Mouse (Mus musculus) limb, embryonic 10.5 days (tissue): ENCODE measurements at regions not wholly inside any gene's neighbourhood (a gene's known extent, or its start where the extent isn't known, plus 50 kb on each side); places are given as distances from the start of the nearest gene placed in this dataset.

ENCODE experiments used
- DNase-seq: peaks from one replicate; pipeline ENCODE4 v3.0.0-alpha.2; 2017; ENCODE audit warnings: low spot score
- H3K27ac ChIP-seq: fragments of 300-500 bp; sonication (generic); 2 replicates; pipeline ENCODE4 v1.5.1; 2016; ENCODE audit warnings: mild to moderate bottlenecking
- H3K27me3 ChIP-seq: fragments of 300-500 bp; sonication (generic); 2 replicates; pipeline ENCODE4 v1.6.1; 2016; ENCODE audit warnings: low read depth, mild to moderate bottlenecking; ENCODE audit not compliant: poor library complexity, severe bottlenecking
- H3K36me3 ChIP-seq: fragments of 300-500 bp; sonication (generic); 2 replicates; pipeline ENCODE4 v1.6.1; 2016; ENCODE audit warnings: mild to moderate bottlenecking, moderate library complexity
- H3K4me1 ChIP-seq: fragments of 300-500 bp; sonication (generic); 2 replicates; pipeline ENCODE4 v1.6.1; 2016
- H3K4me3 ChIP-seq: fragments of 300-500 bp; sonication (generic); 2 replicates; pipeline ENCODE4 v1.5.1; 2016; ENCODE audit warnings: mild to moderate bottlenecking, moderate library complexity
- H3K9me3 ChIP-seq: fragments of 300-500 bp; sonication (generic); replicated peaks from 2 replicates; pipeline ENCODE4 v1.6.1; 2016; ENCODE audit warnings: mild to moderate bottlenecking
- WGBS: fragments of 180-500 bp; shearing (Covaris S2); methylation state at CpG from one replicate; pipeline ENCODE4 v1.1.7; 2016; 5-methylcytosine and 5-hydroxymethylcytosine counted together

DNA sequence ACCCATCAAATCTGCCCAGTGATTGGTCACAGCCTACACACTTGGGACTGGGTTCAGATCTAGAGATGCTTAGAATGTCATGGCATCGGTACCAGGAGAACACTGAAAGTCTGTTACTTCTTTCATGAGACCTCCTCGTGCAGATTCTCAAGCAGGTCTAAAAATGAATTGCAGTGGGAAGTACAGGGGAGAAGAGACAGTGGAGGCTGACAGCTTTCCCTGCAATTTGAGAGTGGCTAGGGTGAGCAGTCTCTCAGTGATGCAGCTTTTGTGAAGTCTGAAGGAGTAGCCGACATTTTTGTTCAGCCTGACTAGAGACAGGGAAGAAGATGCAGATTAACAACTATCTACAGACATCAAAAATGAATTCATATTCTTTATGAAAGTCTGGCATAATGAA is 112.5 kb downstream of the Fam198b start:
- Histone ChIP-seq H3K27ac (no peak overlapping the region), H3K4me3 (no peak overlapping the region), H3K27me3 (no peaks in the 10 kb centered on the region), H3K4me1 (no peaks in the 10 kb centered on the region), H3K9me3 (no peaks in the 10 kb centered on the region), H3K36me3 (no peaks in the 10 kb centered on the region)
- 89% methylated on average over 3 of the region's 3 CpGs for WGBS
- DNase-seq, result no peak

DNA sequence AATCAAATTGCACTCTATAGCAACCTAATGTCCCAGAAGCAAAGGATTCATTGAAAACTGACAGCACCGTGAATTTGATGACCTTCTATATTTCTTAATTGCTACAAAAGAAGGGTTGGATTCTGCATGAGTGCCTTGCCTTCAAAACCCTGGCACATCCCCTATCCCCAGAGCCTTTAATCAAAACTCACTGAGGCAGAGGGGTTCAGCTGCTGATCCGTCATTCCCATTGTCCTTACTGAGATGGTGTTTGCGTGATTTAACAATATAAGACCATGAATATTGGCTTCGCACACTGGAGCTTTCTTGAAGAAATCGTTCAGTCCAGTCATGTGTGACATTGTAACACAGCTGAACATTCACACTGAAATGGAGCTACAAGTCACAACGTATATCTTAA is 118.0 kb downstream of the Fam198b start:
- 94% methylated on average over 6 of the region's 6 CpGs for whole genome bisulfite sequencing
- Histone ChIP-seq H3K4me1 (peaks cover 5% of the 10 kb centered on the region; the same call in 1 of the 2 replicates), H3K27me3 (no peaks in the 10 kb centered on the region), H3K36me3 (no peaks in the 10 kb centered on the region), H3K9me3 (no peaks in the 10 kb centered on the region), H3K4me3 (no peak overlapping the region), H3K27ac (no peak overlapping the region)
- no peak for DNase-seq

DNA sequence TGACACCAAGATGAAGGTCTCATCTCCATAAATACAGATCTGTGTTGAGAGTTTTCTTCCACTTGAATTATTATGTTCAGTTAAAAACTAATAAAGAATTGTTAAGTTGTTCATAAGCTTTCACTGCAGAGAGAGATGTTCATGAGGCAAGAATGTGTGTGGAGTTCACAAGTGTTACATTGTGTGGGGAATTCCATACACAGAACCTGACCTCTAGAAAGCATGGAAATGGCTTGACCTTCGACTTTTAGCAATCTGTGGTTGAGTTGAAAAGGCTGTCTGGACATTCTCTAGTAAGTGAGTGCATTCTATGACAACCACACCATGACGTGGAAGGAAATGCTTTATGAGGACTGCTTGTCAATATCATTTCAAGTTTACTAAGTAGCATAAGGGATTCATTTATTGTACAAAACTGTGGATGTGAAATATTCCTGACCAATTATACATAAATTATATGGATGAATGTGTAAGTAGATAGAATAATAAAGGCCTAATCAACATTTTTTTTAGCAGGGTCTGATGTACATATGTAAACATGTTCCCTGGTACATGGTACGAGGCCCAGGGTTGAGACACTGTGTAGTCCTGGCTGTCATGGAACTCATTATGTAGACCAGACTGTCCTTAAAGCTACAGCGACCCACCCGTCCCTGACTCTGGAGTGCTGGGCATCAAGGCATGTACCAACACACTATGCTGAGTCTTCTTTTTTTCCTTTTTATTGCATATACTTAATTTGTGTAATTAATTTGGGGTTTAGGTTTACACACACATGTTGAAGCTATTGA is 119.2 kb downstream of the Fam198b start:
- no peak overlapping the region for H3K27ac ChIP-seq
- H3K36me3 ChIP-seq, result no peaks in the 10 kb centered on the region
- H3K4me1 ChIP-seq, result peaks cover 5% of the 10 kb centered on the region; the same call in 1 of the 2 replicates
- H3K9me3 ChIP-seq, result no peaks in the 10 kb centered on the region
- no peak overlapping the region for H3K4me3 ChIP-seq
- 54% methylated on average over 5 of the region's 5 CpGs for WGBS
- no peaks in the 10 kb centered on the region for H3K27me3 ChIP-seq
- no peak for DNase-seq

DNA sequence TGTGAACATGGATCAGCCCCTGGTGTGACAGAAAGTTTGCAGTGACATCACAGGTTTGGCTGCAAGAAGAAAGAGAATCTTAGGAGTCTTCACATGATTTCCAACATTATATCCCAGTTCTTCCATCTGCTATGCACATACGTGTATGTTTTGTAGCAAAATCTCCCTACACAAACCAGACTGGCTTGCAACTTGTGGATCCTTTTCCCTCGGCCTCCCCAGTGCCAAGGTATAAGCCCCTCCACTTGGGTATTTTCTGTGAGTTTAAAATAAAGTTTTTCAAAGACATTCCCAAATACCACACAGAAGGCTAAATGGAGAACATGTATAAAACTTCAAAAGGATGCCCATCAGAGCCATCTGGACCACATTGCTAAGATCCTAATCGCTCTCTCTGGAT is 120.2 kb downstream of the Fam198b start:
- DNase-seq, result no peak
- 75% methylated on average over 3 of the region's 3 CpGs for WGBS

DNA sequence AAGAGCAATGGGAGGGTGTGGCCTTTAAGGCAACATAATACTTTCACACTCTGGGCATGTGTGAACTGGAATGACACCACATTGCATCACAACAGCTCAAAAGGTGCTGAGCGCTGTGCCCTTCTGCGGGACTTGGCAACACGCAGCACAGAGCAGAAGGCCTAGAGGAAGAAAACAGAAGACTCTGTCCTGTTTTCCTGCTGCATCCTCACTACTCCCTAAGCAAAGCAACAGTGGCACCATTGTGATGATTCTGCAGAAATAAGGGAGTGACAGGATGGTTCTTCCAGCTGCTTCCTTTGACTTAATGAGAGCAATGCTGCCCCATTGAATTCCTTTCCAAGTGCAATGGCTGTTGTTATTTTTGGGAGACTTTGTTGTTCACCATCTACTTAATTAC is 120.6 kb downstream of the Fam198b start:
- no peak overlapping the region for H3K4me3 ChIP-seq
- no peak for DNase-seq
- H3K27ac ChIP-seq, result no peak overlapping the region
- no peaks in the 10 kb centered on the region for H3K36me3 ChIP-seq
- 77% methylated on average over 3 of the region's 3 CpGs for WGBS
- no peaks in the 10 kb centered on the region for H3K27me3 ChIP-seq
- H3K4me1 ChIP-seq, result peaks cover 5% of the 10 kb centered on the region; the same call in 1 of the 2 replicates
- no peaks in the 10 kb centered on the region for H3K9me3 ChIP-seq

More for the DNA sequence above, 120.2 kb downstream of the Fam198b start:
- H3K9me3 ChIP-seq, result no peaks in the 10 kb centered on the region
- H3K4me1 ChIP-seq, result peaks cover 5% of the 10 kb centered on the region; the same call in 1 of the 2 replicates
- no peak overlapping the region for H3K4me3 ChIP-seq
- H3K27me3 ChIP-seq, result no peaks in the 10 kb centered on the region
- no peaks in the 10 kb centered on the region for H3K36me3 ChIP-seq
- H3K27ac ChIP-seq, result peak overlapping the region; percentile 46; the same call in 1 of the 2 replicates

DNA sequence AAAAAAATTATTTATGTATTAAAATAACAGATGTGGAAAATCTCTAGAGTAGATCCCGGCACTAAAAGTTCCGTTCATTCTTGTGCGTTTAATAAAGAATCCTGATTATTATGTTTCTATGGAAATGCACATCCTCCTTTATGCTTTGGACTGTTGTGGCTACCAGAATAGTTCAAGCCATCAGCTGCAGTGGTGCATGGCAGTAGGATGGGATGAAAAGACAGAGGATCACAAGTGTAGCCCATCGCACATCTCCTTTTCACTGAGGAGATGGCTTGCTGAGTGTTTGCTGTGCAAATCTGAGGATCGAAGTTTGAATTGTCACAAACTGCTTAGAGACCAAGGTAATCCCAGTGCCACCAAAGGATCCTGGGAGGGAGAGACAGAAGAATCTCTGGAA is 121.0 kb downstream of the Fam198b start:
- Histone ChIP-seq H3K36me3 (no peaks in the 10 kb centered on the region), H3K27me3 (no peaks in the 10 kb centered on the region), H3K4me1 (peaks cover 5% of the 10 kb centered on the region; the same call in 1 of the 2 replicates), H3K4me3 (no peak overlapping the region), H3K27ac (no peak overlapping the region), H3K9me3 (no peaks in the 10 kb centered on the region)
- WGBS, result 93% methylated on average over 5 of the region's 5 CpGs
- DNase-seq, result no peak

DNA sequence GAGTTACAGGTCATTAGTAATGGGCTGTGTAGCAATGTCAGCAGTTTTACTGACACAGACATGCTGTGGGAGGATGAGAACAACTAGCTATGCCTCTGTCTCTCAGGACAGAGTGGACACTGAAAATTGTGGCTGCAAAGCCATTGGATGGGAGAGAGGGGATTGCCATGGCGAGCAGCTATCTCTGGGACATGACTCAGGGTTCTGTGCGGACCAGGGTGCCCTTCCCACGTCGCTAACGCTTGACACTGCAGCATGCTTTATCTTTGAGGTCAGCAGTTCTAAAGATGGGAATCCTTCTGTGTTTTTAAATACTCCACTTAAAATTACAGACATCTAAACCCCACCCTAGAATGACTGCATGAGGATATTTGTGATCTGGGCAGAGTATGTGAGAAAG is 121.9 kb downstream of the Fam198b start:
- WGBS, result 89% methylated on average over 5 of the region's 5 CpGs
- Histone ChIP-seq H3K4me3 (no peak overlapping the region), H3K4me1 (peaks cover 5% of the 10 kb centered on the region; the same call in 1 of the 2 replicates), H3K27me3 (no peaks in the 10 kb centered on the region), H3K36me3 (no peaks in the 10 kb centered on the region), H3K9me3 (no peaks in the 10 kb centered on the region), H3K27ac (no peak overlapping the region)
- DNase-seq, result no peak

DNA sequence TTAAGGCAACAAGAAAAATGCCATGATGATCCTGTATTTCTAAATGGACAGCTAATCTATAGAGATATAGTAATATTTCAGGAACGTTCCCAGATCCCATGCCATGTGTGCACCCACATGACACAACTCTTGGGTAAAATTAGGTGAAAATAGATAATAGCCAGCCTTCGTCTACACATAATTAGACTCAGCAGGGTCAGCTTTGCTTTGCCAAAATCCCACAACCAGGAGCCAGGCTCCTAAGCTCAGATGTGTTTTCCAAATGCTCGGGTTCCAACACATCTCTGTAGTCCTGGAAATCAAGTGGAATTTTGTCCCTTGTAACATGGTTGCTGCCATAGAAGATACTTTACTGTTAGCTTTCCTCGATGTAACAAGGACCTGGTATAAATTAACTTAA is 122.7 kb downstream of the Fam198b start:
- no peaks in the 10 kb centered on the region for H3K36me3 ChIP-seq
- H3K27me3 ChIP-seq, result no peaks in the 10 kb centered on the region
- 82% methylated on average over 4 of the region's 4 CpGs for WGBS
- no peaks in the 10 kb centered on the region for H3K9me3 ChIP-seq
- H3K27ac ChIP-seq, result no peak overlapping the region
- DNase-seq, result no peak
- peaks cover 5% of the 10 kb centered on the region; the same call in 1 of the 2 replicates for H3K4me1 ChIP-seq
- no peak overlapping the region for H3K4me3 ChIP-seq

DNA sequence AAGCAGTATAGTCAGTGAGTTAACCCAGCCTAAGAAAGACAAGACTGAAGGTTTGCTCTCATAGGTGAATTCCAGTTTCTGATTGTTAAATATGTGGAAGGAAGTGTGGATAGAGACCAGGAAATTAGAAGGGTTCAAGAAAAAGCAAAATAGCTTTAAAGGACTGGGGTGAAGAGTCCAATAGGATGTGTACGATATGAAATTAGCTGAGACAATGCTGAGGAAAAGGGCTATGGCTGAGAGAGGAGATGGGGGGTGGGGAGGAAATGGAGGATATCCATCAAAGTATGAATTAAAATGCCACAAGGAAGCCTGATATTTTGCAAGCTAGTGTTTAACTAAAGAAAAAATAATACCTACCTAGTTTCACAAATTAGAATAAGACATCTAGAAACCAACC is 124.9 kb downstream of the Fam198b start:
- WGBS, result 92% methylated on average over 1 of the region's 1 CpGs
- DNase-seq, result no peak
- no peak overlapping the region for H3K27ac ChIP-seq
- H3K4me3 ChIP-seq, result no peak overlapping the region
- H3K9me3 ChIP-seq, result no peaks in the 10 kb centered on the region
- peaks cover 5% of the 10 kb centered on the region; the same call in 1 of the 2 replicates for H3K4me1 ChIP-seq
- no peaks in the 10 kb centered on the region for H3K36me3 ChIP-seq
- H3K27me3 ChIP-seq, result no peaks in the 10 kb centered on the region

DNA sequence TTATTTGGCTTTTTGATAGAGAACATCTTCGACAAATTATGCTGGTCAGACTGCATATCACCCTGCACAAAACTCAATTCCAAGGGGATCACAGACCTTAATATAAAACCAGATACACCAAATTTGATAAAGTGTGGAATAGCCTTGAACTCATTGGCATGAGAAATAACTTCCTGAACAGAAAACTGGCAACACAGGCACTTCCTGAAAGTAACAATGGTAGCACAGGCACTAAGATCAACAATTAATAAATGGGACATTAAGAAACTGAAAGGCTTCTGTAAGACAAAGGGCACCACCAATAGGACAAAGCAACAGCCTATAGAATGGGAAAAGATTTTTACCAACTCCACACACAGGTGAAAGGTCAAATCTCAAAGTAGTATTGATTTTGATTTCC is 141.5 kb downstream of the Fam198b start:
- Histone ChIP-seq H3K27ac (no peak overlapping the region), H3K4me1 (no peaks in the 10 kb centered on the region), H3K9me3 (no peaks in the 10 kb centered on the region), H3K27me3 (no peaks in the 10 kb centered on the region), H3K4me3 (no peak overlapping the region), H3K36me3 (no peaks in the 10 kb centered on the region)
- 89% methylated on average over 1 of the region's 1 CpGs for WGBS
- DNase-seq, result no peak

DNA sequence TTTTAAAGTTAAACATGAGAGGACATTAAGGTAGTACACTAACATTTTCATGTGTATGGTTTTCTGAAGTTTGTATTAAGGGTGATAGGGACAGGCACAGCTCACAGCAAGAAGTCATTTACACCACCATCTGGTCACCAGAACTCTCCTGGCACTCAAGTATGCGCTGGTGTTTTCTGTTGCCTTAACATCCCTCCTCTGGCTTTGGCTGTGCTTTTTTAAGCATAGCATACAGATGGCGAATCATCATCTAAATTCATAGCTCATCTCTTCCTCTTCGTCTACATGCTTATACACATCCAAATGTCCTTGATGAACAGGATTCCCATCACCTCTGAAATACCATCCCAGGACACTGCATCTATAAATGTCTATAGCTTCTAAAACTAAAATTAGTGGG is 148.7 kb downstream of the Fam198b start:
- Histone ChIP-seq H3K4me3 (no peak overlapping the region), H3K9me3 (no peaks in the 10 kb centered on the region), H3K27me3 (no peaks in the 10 kb centered on the region), H3K27ac (no peak overlapping the region), H3K36me3 (no peaks in the 10 kb centered on the region), H3K4me1 (no peaks in the 10 kb centered on the region)
- DNase-seq, result no peak
- WGBS, result 80% methylated on average over 3 of the region's 3 CpGs

DNA sequence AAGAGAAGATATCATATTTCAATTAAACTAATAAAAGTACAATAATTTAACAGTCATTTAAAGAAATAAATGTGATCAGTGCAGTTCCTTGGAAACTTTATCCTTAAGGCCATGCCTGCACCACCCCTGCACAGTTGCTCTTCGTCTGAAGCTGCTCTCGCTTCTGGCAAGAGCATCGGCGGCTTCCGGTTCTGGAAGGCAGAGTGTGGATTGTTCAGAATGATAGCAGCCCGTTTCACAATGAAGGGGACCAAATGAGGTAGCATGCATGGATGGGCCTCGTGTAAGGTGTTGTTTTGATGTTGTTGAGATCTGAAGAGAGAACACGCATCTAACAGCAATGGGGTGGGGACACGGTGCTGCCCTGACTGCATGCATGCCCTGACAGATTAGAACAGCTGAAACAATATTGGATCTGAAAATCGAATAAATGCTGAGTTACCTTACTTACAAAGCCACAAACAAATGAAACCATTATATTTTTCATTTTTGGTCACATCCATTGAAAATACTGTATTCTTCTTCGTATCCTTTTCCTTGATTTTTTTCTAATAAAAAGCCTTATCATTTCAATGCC is 154.3 kb downstream of the Fam198b start:
- no peaks in the 10 kb centered on the region for H3K4me1 ChIP-seq
- no peak overlapping the region for H3K27ac ChIP-seq
- DNase-seq, result no peak
- H3K36me3 ChIP-seq, result no peaks in the 10 kb centered on the region
- no peak overlapping the region for H3K4me3 ChIP-seq
- no peaks in the 10 kb centered on the region for H3K27me3 ChIP-seq
- no peaks in the 10 kb centered on the region for H3K9me3 ChIP-seq
- WGBS, result 84% methylated on average over 11 of the region's 11 CpGs

DNA sequence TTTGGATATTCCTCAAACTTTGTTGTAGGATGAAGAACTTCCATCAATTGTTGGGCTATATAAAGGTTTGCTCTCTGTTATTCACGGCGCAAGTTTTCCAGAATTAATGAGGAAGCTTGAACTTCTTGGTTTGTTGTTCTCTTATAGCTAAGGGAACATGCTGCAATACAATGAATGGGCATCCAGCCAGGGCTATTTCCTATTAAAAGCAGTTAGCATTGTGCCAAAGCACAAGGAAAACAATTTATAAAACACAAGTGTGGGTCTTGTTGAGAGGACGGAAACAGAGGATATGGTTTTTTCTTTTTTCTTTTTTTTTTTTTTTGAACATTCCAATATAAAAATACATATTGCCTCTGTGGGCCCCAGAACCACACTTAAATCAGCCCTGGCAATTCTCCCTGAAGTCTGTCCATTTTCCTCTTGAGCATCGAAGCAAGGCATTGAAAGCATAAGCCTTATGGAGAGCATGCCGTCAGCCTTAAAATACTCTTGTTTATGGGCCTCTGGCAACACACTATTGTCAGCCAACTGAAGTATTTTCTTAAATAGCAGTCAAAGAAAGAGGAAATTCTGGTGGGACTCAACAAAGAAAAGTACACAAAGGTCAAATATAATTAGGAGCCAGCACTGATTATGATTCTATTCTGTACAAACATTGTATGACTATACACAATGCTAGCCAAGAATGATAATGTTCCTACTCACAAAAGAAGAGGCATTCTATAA is 158.6 kb downstream of the Fam198b start:
- no peak overlapping the region for H3K27ac ChIP-seq
- H3K9me3 ChIP-seq, result no peaks in the 10 kb centered on the region
- no peaks in the 10 kb centered on the region for H3K36me3 ChIP-seq
- no peak for DNase-seq
- 89% methylated on average over 5 of the region's 5 CpGs for WGBS
- H3K4me1 ChIP-seq, result no peaks in the 10 kb centered on the region
- no peak overlapping the region for H3K4me3 ChIP-seq
- no peaks in the 10 kb centered on the region for H3K27me3 ChIP-seq
